Mouse (Mus musculus): ENCODE results near the gene Dcaf1.

DNA sequence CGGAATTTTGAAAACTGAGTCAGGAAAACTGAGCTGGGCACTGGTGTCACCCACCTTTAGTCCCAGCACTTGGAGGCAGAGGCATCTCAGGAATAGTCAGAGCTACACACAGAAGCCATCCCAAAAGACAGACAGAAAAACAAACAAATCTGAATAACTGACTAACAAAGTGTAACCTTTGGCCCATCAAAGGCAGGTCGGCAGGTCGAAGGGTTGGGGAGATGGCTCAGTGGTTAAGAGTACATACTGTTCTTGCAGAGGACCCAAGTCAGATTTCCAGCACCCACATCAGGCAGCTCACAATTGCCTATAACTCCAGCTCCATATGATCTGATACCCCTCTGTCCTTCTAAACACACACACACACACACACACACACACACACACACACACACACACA is 36.5 kb upstream of the Dcaf1 start:
- TF ChIP-seq GATA1 (IDR thresholded peaks at IDR 0.05; ENCODE audit: borderline replicate concordance, low read length) (no peak), FLI1 (IDR thresholded peaks at IDR 0.05; ENCODE audit: low read length) (no peak)

Data from megakaryocyte, embryonic 14.5 days (primary cell).